Mouse (Mus musculus): ENCODE measurements at regions not wholly inside any gene's neighbourhood (a gene's known extent, or its start where the extent isn't known, plus 50 kb on each side); places are given as distances from the start of the nearest gene placed in this dataset.

- in situ Hi-C loops (cut with MboI, MseI): loop anchor here (5.0 kb wide), 1 partner anchor 58 kb away; no protein-coding TSS in a partner anchor
Observed at GRCm38 (mm10) chr11:34153749-34154525, 54.0 kb downstream of the Foxi1 start.

GRCm38 (mm10) chr11:34149370-34149976 is 51.1 kb upstream of the 4930469K13Rik start:
- in situ Hi-C loops (cut with MboI, MseI): no loop called here

Data from T-helper 2 cell (primary cell).